Mouse (Mus musculus) spleen, adult 2 months (tissue): ENCODE measurements around the gene Ccdc159. TPM values are rescaled to one million over a fixed set of nuclear protein-coding genes. Genes with fewer than 3 reads are reported as not detected.

ENCODE experiments used
- DNase-seq, 2 experiments: peaks; one replicate each; pipeline versions ENCODE4 v3.0.0 to v3.0.0-alpha.2; 2012 to 2021; ENCODE audit warnings: low spot score in 2 of 2, low read depth in 1 of 2
- H3K27ac ChIP-seq: fragments of 200-500 bp; 2 replicates; pipeline ENCODE4 v1.5.1; 2012; ENCODE audit warnings: low read length, inconsistent platforms; ENCODE audit not compliant: insufficient read depth
- H3K27me3 ChIP-seq: fragments of 200-500 bp; 2 replicates; pipeline ENCODE4 v1.6.1; 2012; ENCODE audit warnings: mild to moderate bottlenecking, moderate library complexity, low read length, inconsistent platforms; ENCODE audit not compliant: control insufficient read depth, insufficient read depth
- H3K36me3 ChIP-seq: fragments of 200-500 bp; 2 replicates; pipeline ENCODE4 v1.6.1; 2012; ENCODE audit warnings: mild to moderate bottlenecking, low read length, inconsistent platforms; ENCODE audit not compliant: control insufficient read depth, insufficient read depth
- H3K4me1 ChIP-seq: fragments of 200-500 bp; 2 replicates; pipeline ENCODE4 v1.6.1; 2011; ENCODE audit warnings: inconsistent platforms; ENCODE audit not compliant: control insufficient read depth, insufficient read depth, insufficient read length
- H3K4me3 ChIP-seq: fragments of 200-500 bp; 2 replicates; pipeline ENCODE4 v1.5.1; 2011; ENCODE audit warnings: mild to moderate bottlenecking, inconsistent platforms; ENCODE audit not compliant: insufficient read depth, insufficient read length; ENCODE audit errors: extremely low read depth
- CTCF ChIP-seq: fragments of 200-500 bp; IDR thresholded peaks from 2 replicates; pipeline ENCODE4 v1.5.1; 2011; ENCODE audit warnings: mild to moderate bottlenecking, inconsistent platforms; ENCODE audit not compliant: insufficient read depth, insufficient read length, insufficient replicate concordance; ENCODE audit errors: extremely low read depth
- POLR2A ChIP-seq: fragments of 200-500 bp; IDR thresholded peaks from 2 replicates; pipeline ENCODE4 v1.6.1; 2011; ENCODE audit warnings: low read depth, low read length, inconsistent platforms
- WGBS: fragments of 180-500 bp; shearing (Covaris S2); methylation state at CpG from one replicate; pipeline ENCODE4 v1.1.7; 2018; 5-methylcytosine and 5-hydroxymethylcytosine counted together
- polyA plus RNA-seq: library from polyadenylated mRNA; depleted of rRNA; stranded (reverse); fragments of >200 nt; gene quantifications from 2 replicates; pipeline ENCODE4 v1.2.3, GENCODE M21; 2012; rRNA removed

The Ccdc159 gene
- 0.75 and 0.95 TPM in 2 replicates for polyA plus RNA-seq

- no peaks in the 10 kb centered on the region for H3K27me3 ChIP-seq
- H3K4me1 ChIP-seq, result no peaks in the 10 kb centered on the region; the same call in none of the 2 replicates
- WGBS, result 1% methylated on average over 28 of the region's 28 CpGs
- no peaks in the 10 kb centered on the region for H3K36me3 ChIP-seq
- no peak for DNase-seq
- no peak within 1 kb of the TSS for H3K27ac ChIP-seq
- TF ChIP-seq POLR2A, result no peak
- no peak for TF ChIP-seq CTCF
- peak within 1 kb of the TSS; percentile 44 for H3K4me3 ChIP-seq
Observed at GRCm38 (mm10) chr9:21927208-21927753, at the start of gene Ccdc159, which contains the start of gene Tmem205. Gene Ccdc159 (plus strand): TSS chr9:21927471. Gene Tmem205 (minus strand): TSS chr9:21927556.

GRCm38 (mm10) chr9:21889229-21889628 lies 38.0 kb upstream of the Ccdc159 start:
- Histone ChIP-seq H3K36me3 (no peaks in the 10 kb centered on the region), H3K4me3 (no peak overlapping the region), H3K27ac (no peak overlapping the region), H3K27me3 (no peaks in the 10 kb centered on the region), H3K4me1 (no peaks in the 10 kb centered on the region)
- WGBS, result 55% methylated on average over 3 of the region's 3 CpGs
- no peak for TF ChIP-seq POLR2A
- no peak for TF ChIP-seq CTCF
- no peak for DNase-seq

GRCm38 (mm10) chr9:21901223-21901820 lies 25.9 kb upstream of the Ccdc159 start:
- WGBS, result 23% methylated on average over 10 of the region's 10 CpGs
- Histone ChIP-seq H3K36me3 (no peaks in the 10 kb centered on the region), H3K4me1 (no peaks in the 10 kb centered on the region; the same call in 1 of the 2 replicates), H3K27me3 (no peaks in the 10 kb centered on the region), H3K27ac (no peak overlapping the region), H3K4me3 (peak overlapping the region; percentile 45)
- peak; percentile 14 to 51 for DNase-seq
- no peak for TF ChIP-seq CTCF
- TF ChIP-seq POLR2A, result no peak

- no peak for DNase-seq
- TF ChIP-seq CTCF (no peak), POLR2A (no peak)
- 92% methylated on average over 4 of the region's 4 CpGs for whole genome bisulfite sequencing
- Histone ChIP-seq H3K4me1 (peaks cover 4% of the 10 kb centered on the region; the same call in 1 of the 2 replicates), H3K4me3 (no peak overlapping the region), H3K36me3 (no peaks in the 10 kb centered on the region), H3K27me3 (no peaks in the 10 kb centered on the region), H3K27ac (no peak overlapping the region)
Observed at GRCm38 (mm10) chr9:21904031-21904430, 23.2 kb upstream of the Ccdc159 start.

GRCm38 (mm10) chr9:21908216-21908615 lies 19.1 kb upstream of the Ccdc159 start:
- DNase-seq, result no peak
- H3K36me3 ChIP-seq, result no peaks in the 10 kb centered on the region
- TF ChIP-seq POLR2A (no peak), CTCF (no peak)
- WGBS, result 15% methylated on average over 11 of the region's 11 CpGs
- H3K4me1 ChIP-seq, result peaks cover 10% of the 10 kb centered on the region; the same call in 1 of the 2 replicates
- no peaks in the 10 kb centered on the region for H3K27me3 ChIP-seq
- H3K4me3 ChIP-seq, result no peak overlapping the region
- H3K27ac ChIP-seq, result 0 out of 2 replicates have a peak overlapping the region, but pooled peaks have one; percentile 21

- Histone ChIP-seq H3K27me3 (no peaks in the 10 kb centered on the region), H3K27ac (no peak overlapping the region), H3K36me3 (no peaks in the 10 kb centered on the region), H3K4me3 (no peak overlapping the region), H3K4me1 (peaks cover 10% of the 10 kb centered on the region; the same call in 1 of the 2 replicates)
- TF ChIP-seq POLR2A (no peak), CTCF (no peak)
- DNase-seq, result no peak
- WGBS, result 61% methylated on average over 10 of the region's 10 CpGs
Observed at GRCm38 (mm10) chr9:21909474-21910223, 17.6 kb upstream of the Ccdc159 start.
